Mouse (Mus musculus) gastrocnemius, adult 2 months (tissue): ENCODE data around the gene Zbtb8b. TPM values are rescaled to one million over a fixed set of nuclear protein-coding genes. Genes with fewer than 3 reads are reported as not detected.

Experiments
- DNase-seq: peaks from one replicate; pipeline ENCODE4 v3.0.0; 2022
- H3K27ac ChIP-seq: fragments of 200-600 bp; 2 replicates; pipeline ENCODE4 v1.8.1; 2022; ENCODE audit warnings: mild to moderate bottlenecking
- H3K4me3 ChIP-seq: fragments of 200-600 bp; 2 replicates; pipeline ENCODE4 v1.8.1; 2022; ENCODE audit warnings: mild to moderate bottlenecking, moderate library complexity
- CTCF ChIP-seq: fragments of 200-600 bp; IDR thresholded peaks from 2 replicates; pipeline ENCODE4 v1.8.1; 2022; ENCODE audit warnings: antibody characterized with exemption, mild to moderate bottlenecking, moderate library complexity
- intact Hi-C: fragments of 180-260 bp; cut with DNase I; formaldehyde crosslinking; loops from one replicate; pipeline ENCODE4 v1.15.1; 2025
- total RNA-seq, 2 experiments: library from RNA; stranded (reverse); gene quantifications; 2 replicates each; pipeline ENCODE4 v1.2.3; 2021

Gene Zbtb8b
- total RNA-seq, 2 experiments from 2014 or later, result not detected

- TF ChIP-seq CTCF, result no peak
- no peak for DNase-seq
- intact Hi-C loops, result no loop called here
- Histone ChIP-seq H3K4me3 (no peak overlapping the region), H3K27ac (no peak overlapping the region)
Observed at GRCm38 (mm10) chr4:129381148-129381547, 59.5 kb downstream of the Zbtb8b start.

- no peak for TF ChIP-seq CTCF
Observed at GRCm38 (mm10) chr4:129379805-129380204, 60.8 kb downstream of the Zbtb8b start.

GRCm38 (mm10) chr4:129377601-129378390 lies 62.9 kb downstream of the Zbtb8b start, which contains the start of gene Zbtb8a:
Gene Zbtb8a (minus strand): TSS chr4:129378116.
- Histone ChIP-seq H3K4me3 (peak within 1 kb of the TSS; percentile 90), H3K27ac (peak within 1 kb of the TSS; percentile 83)
- peak; percentile 55 for DNase-seq
- peak; percentile 7; the same call in 1 of the 2 replicates for TF ChIP-seq CTCF
- intact Hi-C loops, result no loop called here

More at GRCm38 (mm10) chr4:129379805-129380204, 60.8 kb downstream of the Zbtb8b start:
- DNase-seq, result no peak
- intact Hi-C loops, result no loop called here
- Histone ChIP-seq H3K4me3 (no peak overlapping the region), H3K27ac (no peak overlapping the region)

- intact Hi-C loops, result no loop called here
- peak overlapping the region; percentile 90 for H3K4me3 ChIP-seq
- no peak for TF ChIP-seq CTCF
- peak; percentile 73 for DNase-seq
- peak overlapping the region; percentile 83 for H3K27ac ChIP-seq
Observed at GRCm38 (mm10) chr4:129376961-129377545, 63.6 kb downstream of the Zbtb8b start.

- no peak for DNase-seq
- no peak overlapping the region for H3K4me3 ChIP-seq
- no peak overlapping the region for H3K27ac ChIP-seq
- no peak for TF ChIP-seq CTCF
- intact Hi-C loops, result no loop called here
Observed at GRCm38 (mm10) chr4:129375821-129376220, 64.8 kb downstream of the Zbtb8b start.

Other genes with a start within 250 kb of the Zbtb8b start
- gene C77080, start 179.4 kb downstream of the Zbtb8b start, total RNA-seq, result 1 to 10 TPM; 2.0 to 2.1 TPM
- 10 to 100 TPM; 39.9 to 46.5 TPM for gene Sync, start 153.2 kb downstream of the Zbtb8b start, total RNA-seq
- gene Rbbp4, start 105.5 kb downstream of the Zbtb8b start, total RNA-seq, result 10 to 100 TPM; 38.5 to 46.9 TPM
- gene Zbtb8os, start 105.2 kb downstream of the Zbtb8b start, total RNA-seq, result 10 to 100 TPM; 24.8 to 28.9 TPM
- gene Zbtb8a, start 62.7 kb downstream of the Zbtb8b start, total RNA-seq, result 1 to 10 TPM in 1 of 2 experiments, under 1 TPM in 1; 0.61 to 1.3 TPM
- 10 to 100 TPM; 34.8 to 36.4 TPM for gene Bsdc1, start 20.7 kb upstream of the Zbtb8b start, total RNA-seq
- gene Tssk3, start 50.2 kb upstream of the Zbtb8b start, total RNA-seq, result not detected
- gene Fam229a, start 50.3 kb upstream of the Zbtb8b start, total RNA-seq, result not detected
- gene Marcksl1, start 72.7 kb upstream of the Zbtb8b start, total RNA-seq, result 1 to 10 TPM in 1 of 2 experiments, under 1 TPM in 1; 0.69 to 1.1 TPM
- 10 to 100 TPM in 1 of 2 experiments, 1 to 10 TPM in 1; 9.1 to 10.6 TPM for gene Hdac1, start 101.9 kb upstream of the Zbtb8b start, total RNA-seq
- gene Lck, start 132.8 kb upstream of the Zbtb8b start, total RNA-seq, result not detected
- not detected for gene Fam167b, start 137.7 kb upstream of the Zbtb8b start, total RNA-seq
- gene Eif3i, start 159.8 kb upstream of the Zbtb8b start, total RNA-seq, result 100 to 1,000 TPM; 134 to 137 TPM
- gene Tmem234, start 159.8 kb upstream of the Zbtb8b start, total RNA-seq, result 10 to 100 TPM; 29.8 to 31.9 TPM
- gene Dcdc2b, start 173.4 kb upstream of the Zbtb8b start, total RNA-seq, result 1 to 10 TPM in 1 of 2 experiments, under 1 TPM in 1; 0.77 to 3.1 TPM
- 10 to 100 TPM in 1 of 2 experiments, 1 to 10 TPM in 1; 9.0 to 10.8 TPM for gene Iqcc, start 178.2 kb upstream of the Zbtb8b start, total RNA-seq
- gene Ccdc28b, start 183.1 kb upstream of the Zbtb8b start, total RNA-seq, result 10 to 100 TPM; 31.1 to 38.4 TPM
- gene Txlna, start 200.2 kb upstream of the Zbtb8b start, total RNA-seq, result 10 to 100 TPM; 19.7 to 21.1 TPM
- 10 to 100 TPM; 80.9 to 85.9 TPM for gene Kpna6, start 231.9 kb upstream of the Zbtb8b start, total RNA-seq